Mouse (Mus musculus) heart, postnatal 4 days (tissue): Measurements from ENCODE around the gene Podnl1. TPM values are rescaled to one million over a fixed set of nuclear protein-coding genes. Genes with fewer than 3 reads are reported as not detected.

ENCODE experiments used
- DNase-seq: peaks from one replicate; pipeline ENCODE4 v3.0.0; 2021
- total RNA-seq, 2 experiments: library from RNA; stranded (reverse); gene quantifications; 2 replicates each; pipeline ENCODE4 v1.2.3; 2021

Gene Podnl1
- total RNA-seq, 2 experiments from 2014 or later, result not detected

DNA sequence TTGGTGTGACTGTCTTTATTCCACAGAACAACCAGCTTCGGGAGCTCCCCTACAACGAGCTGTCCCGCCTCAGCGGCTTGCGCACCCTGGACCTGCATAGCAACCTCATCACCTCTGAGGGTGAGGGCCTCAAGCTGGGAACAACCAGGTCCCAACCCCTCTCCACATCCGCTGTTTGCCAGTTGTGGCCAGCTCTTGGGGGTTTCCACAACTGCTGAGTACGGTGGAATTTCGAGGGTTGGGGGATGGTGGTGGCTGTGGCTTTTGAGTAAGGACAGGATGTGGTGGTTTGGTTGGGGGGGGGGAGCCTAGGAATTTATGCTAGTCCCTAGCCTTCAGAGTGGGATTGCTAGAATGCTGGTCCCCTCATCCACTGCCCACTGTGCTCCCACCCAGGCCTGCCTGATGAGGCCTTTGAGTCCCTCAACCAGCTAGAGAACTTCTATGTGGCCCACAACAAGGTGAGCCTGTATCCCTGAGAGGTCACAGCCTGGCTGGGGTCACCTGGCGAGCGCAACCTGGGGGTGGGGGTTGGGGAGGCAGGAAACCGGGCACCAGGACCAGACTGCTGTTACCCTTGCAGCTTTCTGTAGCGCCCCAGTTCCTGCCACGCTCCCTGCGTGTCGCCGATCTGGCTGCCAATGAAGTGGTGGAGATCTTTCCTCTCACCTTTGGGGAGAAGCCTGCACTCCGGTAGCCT is 1.6 kb downstream of the Podnl1 start:
- DNase-seq, result no peak

DNA sequence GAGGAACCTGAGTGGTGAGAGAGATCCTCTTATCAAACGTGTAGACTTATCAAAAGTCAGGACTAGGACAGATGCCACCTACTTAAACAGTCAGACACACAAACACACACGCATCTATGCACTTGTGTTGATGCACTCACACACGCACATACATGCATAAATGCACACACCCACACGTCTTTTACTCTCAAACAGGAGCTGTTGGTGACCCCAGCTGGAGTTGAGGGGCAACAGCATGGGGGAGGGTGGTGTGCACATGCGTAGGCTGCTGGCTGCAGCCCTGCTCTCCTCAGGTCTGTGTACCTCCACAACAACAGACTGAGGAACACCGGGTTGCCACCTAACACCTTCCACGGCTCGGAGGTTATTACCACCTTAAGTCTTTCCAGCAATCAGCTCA is 2.5 kb downstream of the Podnl1 start:
- DNase-seq, result no peak

GRCm38 (mm10) chr8:84130806-84131205 is 5.0 kb downstream of the Podnl1 start:
- DNase-seq, result peak; percentile 33

DNA sequence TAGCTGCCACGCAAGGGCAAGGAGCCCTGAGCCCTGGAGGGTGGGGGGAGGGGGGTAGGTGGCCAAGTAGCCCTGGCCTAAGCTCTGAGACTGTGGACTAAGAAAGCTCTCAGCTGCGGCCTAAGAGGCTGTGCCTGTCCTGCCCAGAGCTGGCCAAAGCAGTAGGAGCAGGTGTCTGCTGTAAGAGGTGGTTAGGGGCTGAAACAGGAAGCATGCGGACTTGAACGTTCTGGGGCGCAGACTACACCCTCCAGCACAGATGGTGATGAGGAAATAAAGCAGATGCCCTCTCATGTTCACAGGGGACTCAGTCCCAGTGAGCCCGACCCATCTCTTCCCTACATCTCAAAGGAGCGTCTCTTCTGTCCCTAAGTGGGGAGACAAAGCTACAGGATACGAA is 6.4 kb downstream of the Podnl1 start:
- no peak for DNase-seq

- no peak for DNase-seq
Observed at GRCm38 (mm10) chr8:84137848-84138247, 12.1 kb downstream of the Podnl1 start.

DNA sequence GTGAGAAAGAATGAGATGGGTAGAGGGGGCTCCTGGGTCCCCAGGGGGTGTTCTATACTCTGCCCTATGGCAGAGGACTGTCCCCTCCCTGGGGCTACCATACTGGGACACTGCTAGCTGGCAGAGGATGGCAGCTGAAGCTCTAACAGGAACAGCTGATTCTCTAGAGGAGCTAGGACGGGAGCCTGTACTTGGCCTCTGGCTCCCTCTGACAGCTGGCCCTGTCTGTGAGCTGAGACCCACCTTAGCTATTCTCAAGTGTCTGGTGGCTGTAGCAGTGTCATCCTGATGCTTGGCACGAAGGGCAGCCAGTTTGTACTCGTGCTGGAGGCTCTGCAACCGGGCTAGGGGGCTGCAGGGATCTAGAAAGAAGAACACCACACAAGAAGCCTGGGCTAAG is 15.0 kb downstream of the Podnl1 start:
- DNase-seq, result no peak

DNA sequence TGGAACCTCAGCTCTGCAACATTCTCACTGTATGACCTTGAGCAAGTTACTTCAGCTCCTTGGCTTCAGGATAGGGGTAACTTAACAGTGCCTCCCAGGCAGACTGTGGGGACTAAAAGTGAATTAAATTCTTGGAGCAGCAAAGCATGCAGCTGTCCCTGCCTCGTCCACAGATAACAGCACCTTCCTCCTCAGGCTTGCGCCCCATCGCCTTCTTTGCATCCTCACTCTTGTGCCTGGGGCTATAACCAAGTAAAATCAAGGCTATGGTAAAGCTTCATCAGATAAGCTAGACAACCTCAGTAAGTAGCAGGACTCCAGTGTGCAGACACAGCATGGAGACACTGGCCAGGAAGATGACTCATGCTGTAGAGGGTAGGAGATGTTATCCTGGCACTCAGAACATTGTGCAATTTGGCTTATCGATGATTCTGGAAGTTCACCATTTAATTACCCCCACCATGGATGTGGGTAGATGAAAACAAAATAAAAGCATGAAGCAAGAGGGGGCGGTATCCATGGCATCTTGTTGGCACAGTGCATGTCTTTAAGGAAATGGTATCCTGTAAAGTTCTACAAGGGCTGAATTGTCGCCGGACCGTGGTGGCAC is 19.0 kb downstream of the Podnl1 start:
- no peak for DNase-seq

- DNase-seq, result no peak
Observed at GRCm38 (mm10) chr8:84147324-84147766, 21.6 kb downstream of the Podnl1 start.

- DNase-seq, result peak; percentile 92
Observed at GRCm38 (mm10) chr8:84147769-84148530, 22.2 kb downstream of the Podnl1 start, which contains the start of the genes Cc2d1a and 4930432K21Rik. Gene Cc2d1a, minus strand, starts transcription at chr8:84147936. Gene 4930432K21Rik, plus strand, starts transcription at chr8:84148025.

GRCm38 (mm10) chr8:84148531-84148850 is 22.7 kb downstream of the Podnl1 start:
- DNase-seq, result no peak

GRCm38 (mm10) chr8:84149181-84149580 is 23.4 kb downstream of the Podnl1 start:
- no peak for DNase-seq

- no peak for DNase-seq
Observed at GRCm38 (mm10) chr8:84157620-84158019, 31.8 kb downstream of the Podnl1 start.

GRCm38 (mm10) chr8:84167696-84168095 is 41.9 kb downstream of the Podnl1 start:
- DNase-seq, result no peak

- DNase-seq, result no peak
Observed at GRCm38 (mm10) chr8:84170096-84170495, 44.3 kb downstream of the Podnl1 start.

DNA sequence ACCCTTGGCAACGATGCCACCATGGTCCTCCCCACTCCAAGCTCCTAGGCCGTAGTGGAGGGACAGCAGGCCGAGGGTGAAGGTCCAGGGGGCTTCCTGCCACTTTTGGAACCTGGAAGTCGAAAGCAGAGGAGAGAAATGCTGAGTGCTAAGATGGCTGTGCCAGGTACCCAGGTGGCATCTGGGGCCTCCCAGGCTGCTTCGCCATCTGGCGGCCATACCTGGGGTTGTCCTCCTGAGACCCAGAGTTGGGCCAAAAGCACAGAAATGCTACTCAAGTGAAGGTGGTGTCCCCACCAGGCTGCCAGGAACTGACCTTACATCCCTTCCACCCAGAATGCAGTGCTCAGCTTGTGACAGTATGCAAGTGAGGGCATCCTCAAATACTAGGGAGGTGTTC is 48.1 kb downstream of the Podnl1 start:
- DNase-seq, result no peak

DNA sequence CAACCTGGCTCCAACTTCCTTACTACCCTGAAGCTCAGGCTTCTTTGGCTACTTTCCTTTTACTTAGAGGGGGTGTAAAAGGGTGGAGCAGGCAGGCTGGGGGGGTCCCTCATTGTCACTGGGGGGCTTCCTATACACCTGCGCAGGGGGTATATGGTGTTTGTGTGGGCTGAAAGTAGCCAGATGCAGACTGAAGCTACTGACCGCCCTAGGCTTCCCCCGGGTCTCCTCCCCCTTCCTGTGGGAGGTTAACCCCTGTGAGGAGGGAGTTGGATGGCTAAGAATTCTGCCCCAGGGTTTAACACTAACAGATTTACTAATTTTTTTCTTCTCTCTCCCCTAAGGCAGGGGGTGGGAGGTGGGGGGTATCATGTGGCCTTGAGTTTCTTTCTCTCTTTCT is 50.8 kb downstream of the Podnl1 start:
- DNase-seq, result no peak

DNA sequence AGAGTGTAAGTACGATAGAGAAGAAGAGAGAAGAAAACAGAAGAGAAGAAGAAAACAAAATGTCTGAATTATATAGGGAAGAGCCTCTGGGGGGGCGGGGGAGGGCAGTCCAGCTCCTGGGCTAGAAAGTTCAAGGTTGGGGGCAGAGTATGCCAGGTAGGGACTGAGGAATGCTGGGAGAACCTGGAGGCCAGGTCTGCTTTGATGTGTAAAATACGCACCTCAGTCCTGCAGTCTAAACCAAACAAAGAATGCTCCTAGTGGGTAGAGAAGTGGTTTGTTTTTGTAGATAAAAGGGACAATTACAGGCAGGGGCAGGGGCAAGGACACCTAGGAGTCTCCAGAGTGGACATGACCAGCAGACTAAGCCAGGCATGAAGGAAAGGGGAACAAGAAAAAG is 51.6 kb downstream of the Podnl1 start:
- no peak for DNase-seq

DNA sequence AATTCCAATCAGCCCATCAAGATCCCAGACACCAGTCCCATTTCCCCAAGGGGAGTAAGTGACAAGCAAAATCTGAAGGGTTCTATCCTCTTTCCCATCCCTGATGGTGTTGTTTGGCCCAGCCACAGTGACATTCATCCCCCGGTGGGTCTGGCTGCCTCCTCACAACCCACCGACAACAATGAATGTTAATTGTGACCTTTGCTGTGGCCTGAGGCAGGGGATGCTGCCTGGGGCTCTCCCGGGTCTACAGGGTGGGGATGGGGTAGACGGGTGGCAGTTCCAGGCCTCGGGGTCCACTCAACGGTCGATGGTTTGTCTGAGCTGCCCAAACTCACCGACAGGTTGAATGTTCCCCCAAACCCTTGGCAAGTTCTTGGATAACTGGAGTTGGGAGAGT is 52.8 kb downstream of the Podnl1 start:
- no peak for DNase-seq

DNA sequence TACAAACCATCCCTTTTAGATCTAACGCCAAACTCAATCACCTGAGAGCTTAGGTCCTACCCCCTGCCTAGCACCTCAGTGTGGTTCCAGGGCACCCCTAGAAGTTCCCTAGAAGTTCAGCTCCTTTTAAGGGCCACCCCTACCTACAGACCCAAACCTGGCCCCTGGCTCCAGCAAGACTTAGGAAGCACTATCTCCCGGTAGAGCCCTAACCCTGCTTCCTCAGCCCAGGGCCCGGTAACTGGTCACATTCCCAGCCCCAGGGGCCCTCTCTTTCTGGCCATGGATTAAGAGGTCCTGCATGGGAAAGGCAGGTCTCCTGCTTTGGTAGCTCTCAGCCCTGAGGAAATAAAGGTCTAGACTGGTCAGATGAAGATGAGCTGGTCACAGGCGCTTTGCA is 54.2 kb downstream of the Podnl1 start:
- no peak for DNase-seq

- peak; percentile 69 for DNase-seq
Observed at GRCm38 (mm10) chr8:84180530-84181190, 54.9 kb downstream of the Podnl1 start.
